Mouse (Mus musculus) megakaryocyte, embryonic 14.5 days (primary cell): ENCODE measurements around the gene Cmah. TPM values are rescaled to one million over a fixed set of nuclear protein-coding genes. Genes with fewer than 3 reads are reported as not detected.
"Not testable (repeated sequence)": the region's sequence is repeated elsewhere in the genome, so short reads cannot be mapped to it uniquely, and the experiment has no call there.

Experiments
- H3K27me3 ChIP-seq: replicated peaks from 2 replicates; pipeline ENCODE3; 2012; ENCODE audit warnings: inconsistent platforms
- H3K36me3 ChIP-seq: replicated peaks from 2 replicates; pipeline ENCODE3; 2012; ENCODE audit warnings: low read length, inconsistent platforms, mixed read lengths
- H3K4me1 ChIP-seq: 2 replicates; pipeline ENCODE4 v1.6.1; 2012; ENCODE audit warnings: inconsistent platforms
- H3K4me3 ChIP-seq: replicated peaks from 2 replicates; pipeline ENCODE3; 2012; ENCODE audit warnings: moderate library complexity, mild to moderate bottlenecking, inconsistent platforms
- H3K9me3 ChIP-seq: 2 replicates; pipeline ENCODE4 v1.6.1; 2012; ENCODE audit warnings: inconsistent platforms
- FLI1 ChIP-seq: IDR thresholded peaks from 2 replicates; pipeline ENCODE4 v1.6.1; 2012; ENCODE audit warnings: low read length, inconsistent platforms, mixed read lengths
- GATA1 ChIP-seq: IDR thresholded peaks from 3 replicates; pipeline ENCODE4 v1.6.1; 2012; ENCODE audit warnings: mixed read lengths, low read length, inconsistent platforms, borderline replicate concordance
- polyA plus RNA-seq: library from polyadenylated mRNA; stranded (reverse); fragments of >175 nt; gene quantifications from 2 replicates; pipeline ENCODE4 v1.2.3, GENCODE M21; 2012; ENCODE audit warnings: low replicate concordance; ENCODE audit not compliant: insufficient read depth

The Cmah gene
- polyA plus RNA-seq, 1 experiment: 4.3 TPM

DNA sequence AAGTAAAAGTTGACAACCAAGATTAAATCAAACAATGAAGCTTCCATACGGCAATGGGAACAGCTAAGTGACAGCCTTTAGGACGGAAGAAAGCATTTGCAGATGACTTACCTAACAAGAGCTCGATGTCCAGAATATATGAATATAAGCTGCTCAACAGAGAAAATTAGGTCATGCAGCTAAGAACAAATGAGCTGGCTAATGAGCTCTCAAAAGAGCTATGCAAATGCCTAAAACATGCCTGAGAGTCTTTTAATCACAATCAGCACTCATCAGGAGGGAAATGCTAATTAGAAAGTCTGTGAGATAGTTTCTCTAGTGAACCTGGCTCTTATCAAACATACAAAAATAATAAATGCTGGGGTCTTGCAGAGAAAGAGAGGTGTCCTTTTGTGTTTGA lies 56.7 kb downstream of the Cmah start:
- TF ChIP-seq GATA1 (no peak), FLI1 (no peak)
- Histone ChIP-seq H3K9me3 (no peaks in the 10 kb centered on the region), H3K36me3 (peaks cover 54% of the 10 kb centered on the region), H3K27me3 (no peaks in the 10 kb centered on the region), H3K4me1 (peaks cover 71% of the 10 kb centered on the region), H3K4me3 (no peak overlapping the region)

DNA sequence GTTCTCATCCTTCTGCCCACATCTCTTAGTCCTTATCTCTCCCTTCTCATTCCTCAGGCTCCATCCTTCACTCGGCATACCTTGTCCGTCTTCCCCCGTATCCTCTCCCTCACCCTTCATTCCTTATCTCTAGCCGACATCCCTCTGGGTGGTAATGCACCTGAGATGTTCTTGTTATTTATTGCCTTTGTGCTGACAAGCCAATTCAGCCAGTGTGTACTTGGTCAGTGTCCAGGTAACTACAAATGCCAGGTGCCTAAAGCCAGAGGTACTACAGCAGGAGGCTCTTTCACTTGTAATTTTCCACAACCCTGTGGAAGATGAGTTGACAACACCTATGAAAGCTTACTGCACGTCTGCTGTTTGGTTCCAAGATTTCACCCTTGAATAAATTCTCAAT lies 64.7 kb downstream of the Cmah start:
- Histone ChIP-seq H3K36me3 (peaks cover 61% of the 10 kb centered on the region), H3K27me3 (no peaks in the 10 kb centered on the region), H3K4me1 (peaks cover 63% of the 10 kb centered on the region), H3K4me3 (no peak overlapping the region), H3K9me3 (no peaks in the 10 kb centered on the region)
- TF ChIP-seq GATA1 (no peak), FLI1 (no peak)

DNA sequence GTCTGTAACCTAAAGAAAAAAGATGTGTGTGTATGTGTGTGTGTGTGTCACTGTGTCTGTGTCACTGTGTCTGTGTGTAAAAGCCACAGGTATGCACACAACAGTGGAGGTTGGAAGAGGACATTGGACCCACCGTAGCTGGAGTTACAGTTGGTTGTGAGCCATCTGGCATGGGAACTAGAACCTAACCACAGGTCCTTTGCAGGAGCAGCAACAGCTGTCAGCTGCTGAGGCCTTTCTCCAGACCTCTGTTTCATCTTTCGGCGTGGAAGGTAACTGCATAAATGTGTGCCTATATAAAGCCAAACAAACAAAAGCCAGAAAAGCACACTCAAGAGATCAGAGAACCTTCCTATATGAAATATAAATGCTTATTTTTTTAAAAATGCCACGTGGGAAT lies 65.5 kb downstream of the Cmah start:
- no peaks in the 10 kb centered on the region for H3K9me3 ChIP-seq
- no peaks in the 10 kb centered on the region for H3K27me3 ChIP-seq
- peaks cover 64% of the 10 kb centered on the region for H3K4me1 ChIP-seq
- H3K36me3 ChIP-seq: peaks cover 63% of the 10 kb centered on the region
- TF ChIP-seq FLI1 (no peak), GATA1 (no peak)
- peak overlapping the region; percentile 53 for H3K4me3 ChIP-seq

GRCm38 (mm10) chr13:24393055-24393454 lies 65.9 kb downstream of the Cmah start:
- Histone ChIP-seq H3K4me1 (peaks cover 68% of the 10 kb centered on the region), H3K36me3 (peaks cover 67% of the 10 kb centered on the region), H3K4me3 (no peak overlapping the region), H3K9me3 (no peaks in the 10 kb centered on the region), H3K27me3 (no peaks in the 10 kb centered on the region)
- no peak for TF ChIP-seq FLI1
- no peak for TF ChIP-seq GATA1

DNA sequence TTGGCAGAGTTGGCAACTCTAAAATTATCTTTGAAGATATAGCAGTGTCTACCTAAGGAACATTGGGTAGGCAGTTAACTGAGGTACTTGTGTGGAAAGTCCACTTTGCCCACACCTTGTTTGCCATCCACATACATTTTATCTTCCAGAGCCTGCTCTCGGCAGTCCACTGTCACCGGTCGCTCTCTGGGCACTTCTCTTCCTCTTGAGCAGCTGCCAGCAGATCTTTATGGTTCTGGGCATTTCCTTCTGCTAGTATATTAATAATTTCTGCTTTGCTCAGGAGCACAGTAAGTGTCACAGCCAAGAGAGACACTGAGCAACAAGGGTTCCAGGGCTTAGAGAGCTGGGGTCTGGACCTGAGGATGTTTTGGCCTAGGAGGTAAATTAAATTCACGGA lies 68.6 kb downstream of the Cmah start:
- Histone ChIP-seq H3K4me3 (no peak overlapping the region), H3K27me3 (no peaks in the 10 kb centered on the region), H3K4me1 (peaks cover 91% of the 10 kb centered on the region), H3K9me3 (no peaks in the 10 kb centered on the region), H3K36me3 (peaks cover 84% of the 10 kb centered on the region)
- TF ChIP-seq GATA1 (no peak), FLI1 (no peak)

DNA sequence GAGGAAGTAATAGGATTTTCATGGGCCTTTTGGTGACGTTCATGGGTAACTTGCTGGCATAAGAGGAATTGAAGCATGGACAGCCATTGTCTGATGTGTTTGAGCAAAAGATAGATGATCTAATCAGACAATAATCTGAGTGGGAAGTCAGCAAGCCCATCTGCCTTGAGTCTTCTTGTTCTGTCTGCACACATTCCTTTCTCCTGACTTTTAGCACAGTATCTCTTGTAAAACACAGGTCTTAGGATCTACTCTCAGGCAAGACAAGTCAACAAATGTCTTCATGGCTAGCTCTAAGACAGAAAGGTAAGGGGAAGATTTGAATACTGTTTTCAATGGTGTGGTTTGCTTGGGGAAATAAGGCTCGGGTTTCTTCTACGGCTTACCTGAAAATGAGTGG lies 70.0 kb downstream of the Cmah start:
- peaks cover 97% of the 10 kb centered on the region for H3K4me1 ChIP-seq
- no peaks in the 10 kb centered on the region for H3K27me3 ChIP-seq
- no peak overlapping the region for H3K4me3 ChIP-seq
- peaks cover 86% of the 10 kb centered on the region for H3K36me3 ChIP-seq
- no peaks in the 10 kb centered on the region for H3K9me3 ChIP-seq
- TF ChIP-seq FLI1: no peak
- TF ChIP-seq GATA1: no peak

DNA sequence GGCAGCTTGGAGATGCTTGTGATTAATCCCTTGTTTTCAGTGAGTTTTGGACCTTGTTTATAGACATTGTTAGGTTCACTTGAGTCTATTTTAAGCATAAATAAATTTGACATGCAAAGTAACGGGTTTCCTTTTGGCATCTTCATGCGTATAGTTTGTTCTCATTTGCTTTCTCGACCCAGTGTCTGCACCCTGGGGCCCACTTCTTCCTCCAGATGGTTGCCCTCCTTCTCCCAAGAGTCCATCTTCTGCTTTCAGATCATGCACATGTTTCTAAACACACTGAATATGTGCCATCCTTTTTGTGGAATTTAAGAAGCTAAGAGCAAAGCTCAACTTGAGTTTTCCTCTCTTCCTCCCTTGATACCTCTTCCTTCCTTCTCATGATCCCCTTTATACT lies 71.3 kb downstream of the Cmah start:
- TF ChIP-seq FLI1 (no peak), GATA1 (no peak)
- Histone ChIP-seq H3K9me3 (no peaks in the 10 kb centered on the region), H3K36me3 (peaks cover 77% of the 10 kb centered on the region), H3K4me3 (no peak overlapping the region), H3K27me3 (no peaks in the 10 kb centered on the region), H3K4me1 (peaks cover 96% of the 10 kb centered on the region)

DNA sequence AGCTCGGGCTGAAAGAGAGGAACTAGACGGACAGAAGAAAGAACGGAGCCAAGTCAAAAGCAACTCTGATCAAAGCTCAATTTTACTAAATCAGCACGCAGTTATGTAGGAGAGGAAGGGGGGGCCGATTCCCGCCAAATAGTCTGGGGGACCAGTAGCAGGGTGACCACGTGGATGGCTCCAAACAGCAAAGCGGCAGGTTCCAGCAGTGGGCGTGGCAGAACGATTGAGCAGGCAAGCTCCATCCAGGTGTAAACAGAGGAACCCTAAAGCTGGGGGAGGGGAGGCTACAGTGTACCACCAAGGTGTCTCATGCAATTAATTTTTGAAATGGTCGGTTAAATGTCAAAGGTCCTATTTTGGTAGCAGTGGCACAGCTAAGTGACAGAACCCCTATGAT lies 74.6 kb downstream of the Cmah start:
- H3K9me3 ChIP-seq, H3K27me3 ChIP-seq: not testable (repeated sequence)
- Histone ChIP-seq H3K4me1 (peaks cover 96% of the 10 kb centered on the region), H3K36me3 (peaks cover 58% of the 10 kb centered on the region), H3K4me3 (peak overlapping the region; percentile 39)

GRCm38 (mm10) chr13:24403054-24403453 lies 75.8 kb downstream of the Cmah start:
- no peak overlapping the region for H3K4me3 ChIP-seq
- H3K4me1 ChIP-seq: peaks cover 95% of the 10 kb centered on the region

GRCm38 (mm10) chr13:24406847-24407246 lies 79.6 kb downstream of the Cmah start:
- Histone ChIP-seq H3K4me1 (peaks cover 94% of the 10 kb centered on the region), H3K4me3 (peak overlapping the region; percentile 73), H3K36me3 (peaks cover 47% of the 10 kb centered on the region), H3K9me3 (no peaks in the 10 kb centered on the region), H3K27me3 (no peaks in the 10 kb centered on the region)
- TF ChIP-seq GATA1 (no peak), FLI1 (no peak)

More at GRCm38 (mm10) chr13:24403054-24403453, 75.8 kb downstream of the Cmah start:
- no peaks in the 10 kb centered on the region for H3K9me3 ChIP-seq
- no peak for TF ChIP-seq FLI1
- no peak; the same call in 2 of the 3 replicates for TF ChIP-seq GATA1
- H3K36me3 ChIP-seq: peaks cover 45% of the 10 kb centered on the region
- no peaks in the 10 kb centered on the region for H3K27me3 ChIP-seq

DNA sequence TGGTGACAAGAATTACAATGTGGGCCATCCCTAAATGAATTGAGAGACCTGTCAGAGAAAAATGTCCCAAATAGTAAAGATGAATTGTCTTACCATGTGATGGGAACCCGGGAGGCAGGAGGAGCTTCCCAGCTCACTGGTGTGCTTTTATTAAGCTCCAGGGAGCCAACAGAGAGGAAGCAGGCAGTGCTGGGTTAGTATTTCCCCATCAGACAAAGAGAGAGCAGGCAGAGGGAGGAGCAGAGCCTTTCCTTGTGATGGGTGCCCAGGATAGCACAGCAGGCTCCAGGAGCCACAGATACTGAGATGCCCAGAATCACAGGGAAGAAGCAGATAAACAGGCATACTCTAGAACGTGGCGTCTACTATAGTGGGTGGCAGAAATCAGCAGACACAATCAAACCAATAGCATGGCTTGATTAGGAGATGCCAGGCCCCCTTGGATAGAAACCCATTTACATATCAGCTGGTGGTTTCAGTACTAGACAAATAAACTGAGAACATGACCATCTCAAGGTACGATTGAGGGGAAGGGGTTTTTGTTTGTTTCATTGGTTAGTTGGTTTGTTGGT lies 87.5 kb downstream of the Cmah start:
- peaks cover 55% of the 10 kb centered on the region for H3K36me3 ChIP-seq
- TF ChIP-seq FLI1: no peak
- TF ChIP-seq GATA1: no peak
- H3K27me3 ChIP-seq: no peaks in the 10 kb centered on the region
- peaks cover 89% of the 10 kb centered on the region for H3K4me1 ChIP-seq
- no peaks in the 10 kb centered on the region for H3K9me3 ChIP-seq
- H3K4me3 ChIP-seq: peak overlapping the region; percentile 91
